10 mouse cellular contexts compared by ENCODE assay signal in the genomic region with DNA sequence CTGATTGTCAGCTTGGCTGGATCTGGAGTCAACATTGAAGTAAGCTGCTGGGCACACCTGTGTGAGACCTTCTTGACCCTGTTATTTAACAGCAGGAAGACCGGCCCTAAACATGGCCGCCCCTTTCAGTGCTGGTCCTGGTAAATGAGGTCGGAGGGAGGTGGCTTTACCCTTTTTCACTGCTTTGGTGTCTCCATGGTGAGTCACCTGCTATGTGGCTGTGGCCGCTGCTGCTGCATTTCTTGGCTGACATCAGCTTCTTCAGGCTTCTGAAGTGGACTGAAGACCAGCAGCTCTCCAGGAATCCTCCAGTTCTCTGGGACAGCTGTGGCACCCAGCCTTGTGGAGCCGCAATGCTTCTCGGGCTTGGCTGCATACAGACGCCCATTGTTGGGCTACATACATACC. TPM values are rescaled to one million over a fixed set of nuclear protein-coding genes. Genes with fewer than 3 reads are reported as not detected.
DNase-seq lines count a peak whose midpoint lies in the region; ATAC-seq and TF ChIP-seq lines count a peak whose summit lies in the region.
"Had no signal": no experiment of that assay in that cellular context is flagged by ENCODE, and none has a peak within 500 bp of the region (broad histone marks: within the 10 kb centered on the region; RNA-seq: fewer than 3 reads in every experiment).

No protein-coding gene starts in this region.

- H3K9me3 ChIP-seq in heart, embryonic 14.5 days (ENCODE audit: control insufficient read depth, low read length), result no peaks in the 10 kb centered on the region
- H3K9me3 ChIP-seq in embryonic facial prominence, embryonic 11.5 days (replicated peaks; ENCODE audit: control insufficient read depth, low read length), result no peaks in the 10 kb centered on the region
- H3K9me3 ChIP-seq in hindbrain, postnatal 0 days (ENCODE audit: low read length), result no peaks in the 10 kb centered on the region
- H3K9me3 ChIP-seq in midbrain, embryonic 15.5 days, result no peaks in the 10 kb centered on the region

- DNase-seq in heart, postnatal 4 days, result no peak
- no peak for DNase-seq in embryonic facial prominence, embryonic 11.5 days (ENCODE audit: low spot score)
- DNase-seq in hindbrain, postnatal 0 days (ENCODE audit: low spot score), result peak; percentile 43
- no peak for DNase-seq in retina, postnatal 1 day

- TF ChIP-seq CTCF in hindbrain, postnatal 0 days (IDR thresholded peaks at IDR 0.05; ENCODE audit: low read depth), result no peak

- H3K27me3 ChIP-seq in heart, embryonic 14.5 days (ENCODE audit: control insufficient read depth, insufficient read depth, low read length), result no peaks in the 10 kb centered on the region
- H3K27me3 ChIP-seq in embryonic facial prominence, embryonic 11.5 days (ENCODE audit: control insufficient read depth, insufficient read depth, low read length), result no peaks in the 10 kb centered on the region
- H3K27me3 ChIP-seq in hindbrain, postnatal 0 days (ENCODE audit: insufficient read depth, low read length), result no peaks in the 10 kb centered on the region
- H3K27me3 ChIP-seq in midbrain, embryonic 15.5 days (replicated peaks), result no peaks in the 10 kb centered on the region

- ATAC-seq in heart, embryonic 14.5 days (ENCODE audit: insufficient number of reproducible peaks, insufficient read depth, low FRiP score, low read depth), result no peak
- ATAC-seq in embryonic facial prominence, embryonic 11.5 days (replicated peaks; ENCODE audit: insufficient number of reproducible peaks, low FRiP score, low TSS enrichment, low read depth), result 0 out of 2 replicates have a peak, but pooled peaks have one; percentile 20
- ATAC-seq in hindbrain, postnatal 0 days, result peak; percentile 70
- peak; percentile 24; the same call in 1 of the 2 replicates for ATAC-seq in midbrain, embryonic 15.5 days (replicated peaks)
- no peak for ATAC-seq in megakaryocyte progenitor cell, adult 5-6 weeks (replicated peaks; ENCODE audit: poor library complexity)
- ATAC-seq in megakaryocyte, adult 5-6 weeks (ENCODE audit: poor library complexity, severe bottlenecking), result no peak

- no peaks in the 10 kb centered on the region for H3K36me3 ChIP-seq in heart, embryonic 14.5 days (ENCODE audit: control insufficient read depth, insufficient read depth, low read length)
- no peaks in the 10 kb centered on the region for H3K36me3 ChIP-seq in embryonic facial prominence, embryonic 11.5 days (replicated peaks; ENCODE audit: control insufficient read depth, insufficient read depth, low read depth, low read length)
- no peaks in the 10 kb centered on the region for H3K36me3 ChIP-seq in hindbrain, postnatal 0 days (ENCODE audit: insufficient read depth, low read length)
- no peaks in the 10 kb centered on the region for H3K36me3 ChIP-seq in midbrain, embryonic 15.5 days (replicated peaks)

- peaks cover 8 to 9% of the 10 kb centered on the region in 2 experiments for H3K4me1 ChIP-seq in heart, embryonic 14.5 days (ENCODE audit: control insufficient read depth in 2 of 2, insufficient read depth in 2 of 2, low read length in 2 of 2)
- H3K4me1 ChIP-seq in embryonic facial prominence, embryonic 11.5 days (ENCODE audit: control insufficient read depth, insufficient read depth, low read length), result peaks cover 2% of the 10 kb centered on the region
- 0 out of 2 replicates have a peak, but pooled peaks cover 3% of the 10 kb centered on the region for H3K4me1 ChIP-seq in hindbrain, postnatal 0 days (ENCODE audit: insufficient read depth, low read length)
- H3K4me1 ChIP-seq in midbrain, embryonic 15.5 days, result no peaks in the 10 kb centered on the region; the same call in 1 of the 2 replicates

- 66% methylated on average over 7 of the region's 7 CpGs for WGBS in heart, embryonic 14.5 days
- WGBS in embryonic facial prominence, embryonic 11.5 days, result 60% methylated on average over 7 of the region's 7 CpGs
- WGBS in hindbrain, postnatal 0 days, result 28% methylated on average over 7 of the region's 7 CpGs
- WGBS in midbrain, embryonic 15.5 days, result 41% methylated on average over 7 of the region's 7 CpGs

- no peak overlapping the region; the same call in 1 of the 2 replicates for H3K4me2 ChIP-seq in heart, embryonic 14.5 days (ENCODE audit: low read length)
- peak overlapping the region; percentile 10; the same call in 1 of the 2 replicates for H3K4me2 ChIP-seq in embryonic facial prominence, embryonic 11.5 days (ENCODE audit: low read depth, low read length)
- no peak overlapping the region for H3K4me2 ChIP-seq in hindbrain, postnatal 0 days (ENCODE audit: low read depth, low read length)
- H3K4me2 ChIP-seq in midbrain, embryonic 15.5 days, result no peak overlapping the region

- no peak overlapping the region; the same call in 1 of the 2 replicates for H3K9ac ChIP-seq in heart, embryonic 14.5 days (ENCODE audit: low read length)
- H3K9ac ChIP-seq in embryonic facial prominence, embryonic 11.5 days (replicated peaks; ENCODE audit: low read length), result no peak overlapping the region
- no peak overlapping the region for H3K9ac ChIP-seq in hindbrain, postnatal 0 days (replicated peaks; ENCODE audit: low read length)
- H3K9ac ChIP-seq in midbrain, embryonic 15.5 days, result no peak overlapping the region

- H3K27ac ChIP-seq in heart, embryonic 14.5 days (replicated peaks in 1 of 2; ENCODE audit: control insufficient read depth in 1 of 2, insufficient read depth in 1 of 2, low read depth in 2 of 2, low read length in 2 of 2), result peak overlapping the region; percentile 75
- peak overlapping the region; percentile 35; the same call in 1 of the 2 replicates for H3K27ac ChIP-seq in embryonic facial prominence, embryonic 11.5 days (replicated peaks; ENCODE audit: low read depth, low read length)
- peak overlapping the region; percentile 78 for H3K27ac ChIP-seq in hindbrain, postnatal 0 days
- peak overlapping the region; percentile 51 for H3K27ac ChIP-seq in midbrain, embryonic 15.5 days

- no peak overlapping the region for H3K4me3 ChIP-seq in heart, embryonic 14.5 days (ENCODE audit: control insufficient read depth in 1 of 2, insufficient read depth in 1 of 2, low read depth in 1 of 2, low read length in 2 of 2)
- no peak overlapping the region for H3K4me3 ChIP-seq in embryonic facial prominence, embryonic 11.5 days (ENCODE audit: low read depth, low read length)
- H3K4me3 ChIP-seq in hindbrain, postnatal 0 days (ENCODE audit: low read length), result no peak overlapping the region
- H3K4me3 ChIP-seq in midbrain, embryonic 15.5 days, result no peak overlapping the region

RNA-seq across cellular contexts. Expression of gene Gga1, which starts 8.2 kb away (rescaled TPM):
- polyA plus RNA-seq in heart, embryonic 14.5 days (2014; fragmentation: Nextera tagmentation; extraction: Ambion mirVana), result 30.7 and 33.2 TPM in 2 replicates
- total RNA-seq in heart, postnatal 4 days (2021), result 10 to 100 TPM; 47.1 to 47.6 TPM
- 21.1 and 22.6 TPM in 2 replicates for polyA plus RNA-seq in embryonic facial prominence, embryonic 11.5 days (2014; fragmentation: Nextera tagmentation; extraction: Ambion mirVana)
- 40.0 and 47.1 TPM in 2 replicates for total RNA-seq in hindbrain, postnatal 0 days (2014; rRNA removed)
- 40.1 and 41.2 TPM in 2 replicates for polyA plus RNA-seq in hindbrain, postnatal 0 days (2015; fragmentation: Nextera tagmentation; extraction: Ambion mirVana)
- polyA plus RNA-seq in midbrain, embryonic 15.5 days (2015; fragmentation: Nextera tagmentation; extraction: Ambion mirVana), result 50.7 and 50.8 TPM in 2 replicates
- total RNA-seq in megakaryocyte progenitor cell, adult 5-6 weeks (2015), result 27.8 and 28.9 TPM in 2 replicates
- 15.4 and 20.1 TPM in 2 replicates for total RNA-seq in megakaryocyte progenitor cell, adult 5-6 weeks (2017)
- total RNA-seq in megakaryocyte, adult 5-6 weeks (2015), result 46.0 and 52.6 TPM in 2 replicates
- total RNA-seq in megakaryocyte, adult 5-6 weeks (2017), result 20.8 and 28.9 TPM in 2 replicates

RNA-seq across cellular contexts. Expression of gene Lgals2, which starts 13.5 kb away (rescaled TPM):
- not detected in 2 replicates for polyA plus RNA-seq in heart, embryonic 14.5 days (2014; fragmentation: Nextera tagmentation; extraction: Ambion mirVana)
- total RNA-seq in heart, postnatal 4 days (2021), result not detected
- not detected in 2 replicates for polyA plus RNA-seq in embryonic facial prominence, embryonic 11.5 days (2014; fragmentation: Nextera tagmentation; extraction: Ambion mirVana)
- not detected in 2 replicates for total RNA-seq in hindbrain, postnatal 0 days (2014; rRNA removed)
- not detected in 2 replicates for polyA plus RNA-seq in hindbrain, postnatal 0 days (2015; fragmentation: Nextera tagmentation; extraction: Ambion mirVana)
- 0.31 TPM in 1 of 2 replicates, not detected in the other for polyA plus RNA-seq in midbrain, embryonic 15.5 days (2015; fragmentation: Nextera tagmentation; extraction: Ambion mirVana)
- not detected in 2 replicates for total RNA-seq in megakaryocyte progenitor cell, adult 5-6 weeks (2015)
- not detected in 2 replicates for total RNA-seq in megakaryocyte progenitor cell, adult 5-6 weeks (2017)
- not detected in 2 replicates for total RNA-seq in megakaryocyte, adult 5-6 weeks (2015)
- total RNA-seq in megakaryocyte, adult 5-6 weeks (2017), result 0.26 TPM in 1 of 2 replicates, not detected in the other
- total RNA-seq: MEL; neutrophil, adult 5-6 weeks had no signal

RNA-seq across cellular contexts. Expression of gene Cdc42ep1, which starts 26.4 kb away (rescaled TPM):
- polyA plus RNA-seq in heart, embryonic 14.5 days (2014; fragmentation: Nextera tagmentation; extraction: Ambion mirVana), result 29.0 and 30.1 TPM in 2 replicates
- 10 to 100 TPM; 55.3 to 59.9 TPM for total RNA-seq in heart, postnatal 4 days (2021)
- polyA plus RNA-seq in embryonic facial prominence, embryonic 11.5 days (2014; fragmentation: Nextera tagmentation; extraction: Ambion mirVana), result 10.9 and 11.3 TPM in 2 replicates
- 20.6 and 22.5 TPM in 2 replicates for total RNA-seq in hindbrain, postnatal 0 days (2014; rRNA removed)
- polyA plus RNA-seq in hindbrain, postnatal 0 days (2015; fragmentation: Nextera tagmentation; extraction: Ambion mirVana), result 18.1 TPM in 2 replicates
- 13.1 and 15.7 TPM in 2 replicates for polyA plus RNA-seq in midbrain, embryonic 15.5 days (2015; fragmentation: Nextera tagmentation; extraction: Ambion mirVana)
- not detected in 2 replicates for total RNA-seq in megakaryocyte progenitor cell, adult 5-6 weeks (2015)
- total RNA-seq in megakaryocyte progenitor cell, adult 5-6 weeks (2017), result not detected in 2 replicates
- total RNA-seq in megakaryocyte, adult 5-6 weeks (2015), result not detected in 2 replicates
- total RNA-seq in megakaryocyte, adult 5-6 weeks (2017), result 0.26 TPM in 1 of 2 replicates, not detected in the other
- total RNA-seq: neutrophil, adult 5-6 weeks had no signal

RNA-seq across cellular contexts. Expression of gene Gm49510, which starts 30.6 kb away (rescaled TPM):
- 0.16 TPM in 1 of 2 replicates, not detected in the other for polyA plus RNA-seq in heart, embryonic 14.5 days (2014; fragmentation: Nextera tagmentation; extraction: Ambion mirVana)
- under 1 TPM in 1 of 2 experiments, not detected in 1; 0.29 TPM for total RNA-seq in heart, postnatal 4 days (2021)
- polyA plus RNA-seq in embryonic facial prominence, embryonic 11.5 days (2014; fragmentation: Nextera tagmentation; extraction: Ambion mirVana), result 0.17 and 0.58 TPM in 2 replicates
- total RNA-seq in hindbrain, postnatal 0 days (2014; rRNA removed), result 0.72 TPM in 1 of 2 replicates, not detected in the other
- not detected in 2 replicates for polyA plus RNA-seq in hindbrain, postnatal 0 days (2015; fragmentation: Nextera tagmentation; extraction: Ambion mirVana)
- polyA plus RNA-seq in midbrain, embryonic 15.5 days (2015; fragmentation: Nextera tagmentation; extraction: Ambion mirVana), result not detected in 2 replicates
- total RNA-seq in megakaryocyte progenitor cell, adult 5-6 weeks (2015), result not detected in 2 replicates
- total RNA-seq in megakaryocyte progenitor cell, adult 5-6 weeks (2017), result 1.2 and 2.6 TPM in 2 replicates
- total RNA-seq in megakaryocyte, adult 5-6 weeks (2015), result not detected in 2 replicates
- total RNA-seq in megakaryocyte, adult 5-6 weeks (2017), result 1.1 and 2.0 TPM in 2 replicates

RNA-seq across cellular contexts. Expression of gene Sh3bp1, which starts 30.7 kb away (rescaled TPM):
- polyA plus RNA-seq in heart, embryonic 14.5 days (2014; fragmentation: Nextera tagmentation; extraction: Ambion mirVana), result 13.6 and 14.5 TPM in 2 replicates
- 10 to 100 TPM in 1 of 2 experiments, 1 to 10 TPM in 1; 7.7 to 11.1 TPM for total RNA-seq in heart, postnatal 4 days (2021)
- polyA plus RNA-seq in embryonic facial prominence, embryonic 11.5 days (2014; fragmentation: Nextera tagmentation; extraction: Ambion mirVana), result 25.2 and 29.7 TPM in 2 replicates
- 2.4 and 6.2 TPM in 2 replicates for total RNA-seq in hindbrain, postnatal 0 days (2014; rRNA removed)
- 4.4 and 5.5 TPM in 2 replicates for polyA plus RNA-seq in hindbrain, postnatal 0 days (2015; fragmentation: Nextera tagmentation; extraction: Ambion mirVana)
- 3.6 and 4.2 TPM in 2 replicates for polyA plus RNA-seq in midbrain, embryonic 15.5 days (2015; fragmentation: Nextera tagmentation; extraction: Ambion mirVana)
- total RNA-seq in megakaryocyte progenitor cell, adult 5-6 weeks (2015), result 42.5 and 55.8 TPM in 2 replicates
- total RNA-seq in megakaryocyte progenitor cell, adult 5-6 weeks (2017), result 18.9 and 22.9 TPM in 2 replicates
- total RNA-seq in megakaryocyte, adult 5-6 weeks (2015), result 46.5 and 53.3 TPM in 2 replicates
- total RNA-seq in megakaryocyte, adult 5-6 weeks (2017), result 34.0 and 38.2 TPM in 2 replicates

Comparison
In these comparisons a context has a peak if more than half of its experiments do, and no peak if none do; other contexts are left out.
1. ATAC-seq: peak in embryonic facial prominence, embryonic 11.5 days (single experiment), hindbrain, postnatal 0 days (single experiment) and midbrain, embryonic 15.5 days (single experiment); none in heart, embryonic 14.5 days (single experiment), megakaryocyte progenitor cell, adult 5-6 weeks (single experiment) and megakaryocyte, adult 5-6 weeks (single experiment).
2. RNA of gene Cdc42ep1, which starts 26.4 kb away (total RNA-seq): 55.3 to 59.9 TPM in heart, postnatal 4 days and 20.6 to 22.5 TPM in hindbrain, postnatal 0 days; 0.26 TPM in megakaryocyte, adult 5-6 weeks and not detected in megakaryocyte progenitor cell, adult 5-6 weeks; every median in the first group is over 10 times any median in the second.
3. Peak in every context shown above with its lines, with median percentiles within 50 percentile points of each other: H3K27ac ChIP-seq.